Mouse (Mus musculus) midbrain, embryonic 14.5 days (tissue): Measurements from ENCODE around the gene Arhgap42. TPM values are rescaled to one million over a fixed set of nuclear protein-coding genes. Genes with fewer than 3 reads are reported as not detected.
A peak's percentile ranks its signal among the peaks of the same experiment; 100 is the strongest.

ENCODE experiments used
- ATAC-seq: fragments of 200-750 bp; cut with Nextera tagmentation; 2 replicates; pipeline ENCODE4 v1.8.0; 2017; ENCODE audit warnings: moderate number of reproducible peaks, moderate library complexity; ENCODE audit not compliant: low FRiP score, low TSS enrichment
- DNase-seq: peaks from one replicate; pipeline ENCODE4 v3.0.0-alpha.2; 2015
- H3K27ac ChIP-seq: fragments of 300-500 bp; sonication (generic); replicated peaks from 2 replicates; pipeline ENCODE4 v1.5.1; 2014; ENCODE audit warnings: mild to moderate bottlenecking, low read depth, low read length, moderate library complexity
- H3K27me3 ChIP-seq: fragments of 300-500 bp; sonication (generic); 2 replicates; pipeline ENCODE4 v1.6.1; 2014; ENCODE audit warnings: low read length, control low read depth, mixed read lengths; ENCODE audit not compliant: control insufficient read depth, insufficient read depth
- H3K36me3 ChIP-seq: fragments of 300-500 bp; sonication (generic); 2 replicates; pipeline ENCODE4 v1.6.1; 2014; ENCODE audit warnings: low read length, control low read depth; ENCODE audit not compliant: control insufficient read depth, insufficient read depth
- H3K4me1 ChIP-seq: fragments of 300-500 bp; sonication (generic); 2 replicates; pipeline ENCODE4 v1.6.1; 2014; ENCODE audit warnings: mild to moderate bottlenecking, antibody characterized with exemption, low read length, control low read depth; ENCODE audit not compliant: control insufficient read depth, insufficient read depth
- H3K4me2 ChIP-seq: fragments of 300-500 bp; sonication (generic); 2 replicates; pipeline ENCODE4 v1.6.1; 2014; ENCODE audit warnings: mild to moderate bottlenecking, low read length, moderate library complexity
- H3K4me3 ChIP-seq: fragments of 300-500 bp; sonication (generic); replicated peaks from 2 replicates; pipeline ENCODE4 v1.5.1; 2014; ENCODE audit warnings: low read depth, low read length
- H3K9ac ChIP-seq: fragments of 300-500 bp; sonication (generic); replicated peaks from 2 replicates; pipeline ENCODE4 v1.6.1; 2014; ENCODE audit warnings: mild to moderate bottlenecking, low read length, moderate library complexity
- H3K9me3 ChIP-seq: fragments of 300-500 bp; sonication (generic); 2 replicates; pipeline ENCODE4 v1.6.1; 2016; ENCODE audit warnings: low read length, control low read depth, mixed read lengths; ENCODE audit not compliant: control insufficient read depth
- WGBS: fragments of 180-500 bp; shearing (Covaris S2); extraction: QIAGEN DNeasy Blood & Tissue Kit; methylation state at CpG from one replicate; pipeline ENCODE4 v1.1.7; 2014; 5-methylcytosine and 5-hydroxymethylcytosine counted together
- polyA plus RNA-seq: library from polyadenylated mRNA; unstranded; fragments of >200 nt; fragmentation: Nextera tagmentation; extraction: Ambion mirVana; gene quantifications from 2 replicates; pipeline ENCODE4 v1.2.1, GENCODE M21; 2014

The Arhgap42 gene
- polyA plus RNA-seq, 1 experiment from 2014 or later = 16.8 TPM

- H3K36me3 ChIP-seq = no peaks in the 10 kb centered on the region
- H3K9ac ChIP-seq = no peak overlapping the region
- H3K4me2 ChIP-seq = no peak overlapping the region
- DNase-seq (peak; percentile 76), ATAC-seq (peak; percentile 31; the same call in 1 of the 2 replicates)
- H3K27me3 ChIP-seq = no peaks in the 10 kb centered on the region
- H3K27ac ChIP-seq = no peak overlapping the region
- H3K9me3 ChIP-seq = no peaks in the 10 kb centered on the region
- WGBS = 43% methylated on average over 5 of the region's 5 CpGs
- no peak overlapping the region for H3K4me3 ChIP-seq
- no peaks in the 10 kb centered on the region for H3K4me1 ChIP-seq
These were observed 187.7 kb downstream of the Arhgap42 start for GRCm38 (mm10) chr9:9051184-9051583.

- Histone ChIP-seq H3K36me3 (no peaks in the 10 kb centered on the region), H3K9ac (no peak overlapping the region), H3K9me3 (no peaks in the 10 kb centered on the region), H3K4me1 (no peaks in the 10 kb centered on the region), H3K4me2 (no peak overlapping the region), H3K4me3 (no peak overlapping the region), H3K27me3 (no peaks in the 10 kb centered on the region), H3K27ac (no peak overlapping the region)
- ATAC-seq (no peak), DNase-seq (peak; percentile 56)
- WGBS = 50% methylated on average over 3 of the region's 3 CpGs
These were observed 189.7 kb downstream of the Arhgap42 start for GRCm38 (mm10) chr9:9049202-9049601.

GRCm38 (mm10) chr9:9041009-9041408 is 197.9 kb downstream of the Arhgap42 start:
- Histone ChIP-seq H3K27ac (no peak overlapping the region), H3K4me1 (no peaks in the 10 kb centered on the region), H3K9me3 (no peaks in the 10 kb centered on the region), H3K4me2 (no peak overlapping the region), H3K27me3 (no peaks in the 10 kb centered on the region), H3K4me3 (no peak overlapping the region), H3K9ac (no peak overlapping the region), H3K36me3 (no peaks in the 10 kb centered on the region)
- ATAC-seq (no peak), DNase-seq (no peak)
- WGBS = 97% methylated on average over 7 of the region's 7 CpGs

- no peak for DNase-seq
These were observed 201.8 kb downstream of the Arhgap42 start for GRCm38 (mm10) chr9:9037017-9037671.

GRCm38 (mm10) chr9:9027904-9028303 is 211.0 kb downstream of the Arhgap42 start:
- 19% methylated on average over 3 of the region's 3 CpGs for WGBS
- Histone ChIP-seq H3K4me3 (no peak overlapping the region), H3K4me1 (0 out of 2 replicates have a peak, but pooled peaks cover 4% of the 10 kb centered on the region), H3K36me3 (no peaks in the 10 kb centered on the region), H3K27ac (no peak overlapping the region), H3K9me3 (no peaks in the 10 kb centered on the region), H3K4me2 (no peak overlapping the region), H3K9ac (no peak overlapping the region), H3K27me3 (no peaks in the 10 kb centered on the region)
- DNase-seq = no peak
- ATAC-seq = no peak

More at GRCm38 (mm10) chr9:9037017-9037671, 201.8 kb downstream of the Arhgap42 start:
- 86% methylated on average over 3 of the region's 3 CpGs for WGBS
- H3K27me3 ChIP-seq = no peaks in the 10 kb centered on the region
- H3K27ac ChIP-seq = no peak overlapping the region
- H3K36me3 ChIP-seq = no peaks in the 10 kb centered on the region
- no peaks in the 10 kb centered on the region for H3K9me3 ChIP-seq
- ATAC-seq = no peak
- no peaks in the 10 kb centered on the region for H3K4me1 ChIP-seq
- no peak overlapping the region for H3K9ac ChIP-seq
- H3K4me2 ChIP-seq = no peak overlapping the region
- no peak overlapping the region for H3K4me3 ChIP-seq

GRCm38 (mm10) chr9:9027445-9027844 is 211.5 kb downstream of the Arhgap42 start:
- WGBS = under 1% methylated on average over 5 of the region's 5 CpGs
- DNase-seq = peak; percentile 38
- no peak overlapping the region for H3K4me2 ChIP-seq
- no peak overlapping the region for H3K9ac ChIP-seq
- no peak for ATAC-seq
- no peak overlapping the region for H3K27ac ChIP-seq
- no peaks in the 10 kb centered on the region for H3K36me3 ChIP-seq
- H3K27me3 ChIP-seq = no peaks in the 10 kb centered on the region
- H3K9me3 ChIP-seq = no peaks in the 10 kb centered on the region
- H3K4me3 ChIP-seq = no peak overlapping the region
- 0 out of 2 replicates have a peak, but pooled peaks cover 4% of the 10 kb centered on the region for H3K4me1 ChIP-seq

- no peak overlapping the region for H3K4me2 ChIP-seq
- no peak overlapping the region for H3K4me3 ChIP-seq
- H3K36me3 ChIP-seq = 0 out of 2 replicates have a peak, but pooled peaks cover 2% of the 10 kb centered on the region
- H3K9ac ChIP-seq = no peak overlapping the region
- ATAC-seq (no peak), DNase-seq (no peak)
- 96% methylated on average over 2 of the region's 2 CpGs for WGBS
- no peaks in the 10 kb centered on the region for H3K9me3 ChIP-seq
- H3K4me1 ChIP-seq = no peaks in the 10 kb centered on the region
- no peak overlapping the region for H3K27ac ChIP-seq
- no peaks in the 10 kb centered on the region for H3K27me3 ChIP-seq
These were observed 223.8 kb downstream of the Arhgap42 start for GRCm38 (mm10) chr9:9015108-9015507.

- ATAC-seq = no peak
- no peak overlapping the region for H3K9ac ChIP-seq
- H3K4me1 ChIP-seq = no peaks in the 10 kb centered on the region
- H3K27me3 ChIP-seq = no peaks in the 10 kb centered on the region
- H3K36me3 ChIP-seq = 0 out of 2 replicates have a peak, but pooled peaks cover 5% of the 10 kb centered on the region
- no peak overlapping the region for H3K4me2 ChIP-seq
- DNase-seq = peak; percentile 49
- H3K4me3 ChIP-seq = no peak overlapping the region
- no peak overlapping the region for H3K27ac ChIP-seq
- H3K9me3 ChIP-seq = no peaks in the 10 kb centered on the region
These were observed 237.7 kb downstream of the Arhgap42 start for GRCm38 (mm10) chr9:9001170-9001569.

GRCm38 (mm10) chr9:8996494-8996893 is 242.4 kb downstream of the Arhgap42 start:
- Histone ChIP-seq H3K27ac (no peak overlapping the region), H3K4me2 (no peak overlapping the region), H3K9me3 (no peaks in the 10 kb centered on the region), H3K36me3 (no peaks in the 10 kb centered on the region), H3K4me3 (no peak overlapping the region), H3K9ac (no peak overlapping the region), H3K4me1 (no peaks in the 10 kb centered on the region), H3K27me3 (no peaks in the 10 kb centered on the region)
- 80% methylated on average over 2 of the region's 2 CpGs for WGBS
- DNase-seq (no peak), ATAC-seq (no peak)
